11 mouse cellular contexts compared by ENCODE assay signal in the genomic region with DNA sequence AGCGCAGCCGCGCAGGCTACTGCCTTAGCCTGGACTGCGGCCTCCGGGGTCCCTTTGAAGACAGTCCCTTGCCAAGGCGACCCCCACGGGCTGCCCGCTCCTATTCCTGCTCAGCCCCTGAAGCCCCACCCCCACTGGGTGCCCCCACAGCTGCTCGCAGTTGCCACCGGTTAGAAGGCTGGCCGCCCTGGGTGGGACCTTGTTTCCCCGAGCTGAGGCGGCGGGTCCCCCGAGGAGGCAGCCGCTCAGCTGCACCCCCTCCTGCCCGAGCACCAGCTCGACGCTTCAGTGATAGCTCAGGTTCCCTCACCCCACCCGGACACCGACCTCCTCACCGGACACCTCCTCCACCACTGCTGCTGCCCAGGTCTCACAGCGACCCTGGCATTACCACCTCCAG. TPM values are rescaled to one million over a fixed set of nuclear protein-coding genes. Genes with fewer than 3 reads are reported as not detected.
A peak's percentile ranks its signal among the peaks of the same experiment; 100 is the strongest.
DNase-seq lines count a peak whose midpoint lies in the region; ATAC-seq and TF ChIP-seq lines count a peak whose summit lies in the region.
"Had no signal": no experiment of that assay in that cellular context is flagged by ENCODE, and none has a peak within 500 bp of the region (broad histone marks: within the 10 kb centered on the region; RNA-seq: fewer than 3 reads in every experiment).

No protein-coding gene starts in this region.

- H3K4me2 ChIP-seq in heart, embryonic 13.5 days = 0 out of 2 replicates have a peak overlapping the region, but pooled peaks have one; percentile 3
- H3K4me2 ChIP-seq in midbrain, embryonic 13.5 days (replicated peaks) = no peak overlapping the region
- no peak overlapping the region for H3K4me2 ChIP-seq in midbrain, embryonic 15.5 days

- no peak overlapping the region for H3K4me3 ChIP-seq in heart, embryonic 13.5 days
- H3K4me3 ChIP-seq in midbrain, embryonic 13.5 days (replicated peaks) = no peak overlapping the region
- no peak overlapping the region for H3K4me3 ChIP-seq in midbrain, embryonic 15.5 days
- H3K4me3 ChIP-seq in thymus, adult 2 months (ENCODE audit: control insufficient read depth, insufficient read depth, low read length) = peak overlapping the region; percentile 58

- H3K4me1 ChIP-seq in heart, embryonic 13.5 days = peaks cover 23% of the 10 kb centered on the region
- H3K4me1 ChIP-seq in midbrain, embryonic 13.5 days (replicated peaks) = peaks cover 35% of the 10 kb centered on the region
- peaks cover 25% of the 10 kb centered on the region for H3K4me1 ChIP-seq in midbrain, embryonic 15.5 days
- peaks cover 67% of the 10 kb centered on the region for H3K4me1 ChIP-seq in thymus, adult 2 months (replicated peaks; ENCODE audit: control insufficient read depth, insufficient read depth, low read length)

- no peak for ATAC-seq in heart, embryonic 13.5 days (ENCODE audit: extremely low read depth, insufficient number of reproducible peaks, low FRiP score, low TSS enrichment)
- ATAC-seq in midbrain, embryonic 13.5 days = no peak
- ATAC-seq in midbrain, embryonic 15.5 days (replicated peaks) = no peak
- ATAC-seq: intestine, postnatal 0 days had no signal

- TF ChIP-seq CTCF in thymus, adult 2 months (IDR thresholded peaks at IDR 0.05; ENCODE audit: borderline replicate concordance, control insufficient read depth, extremely low read depth, insufficient read depth, low read length, poor library complexity) = no peak

- peak; percentile 40; the same call in 1 of the 2 replicates for TF ChIP-seq POLR2A in thymus, adult 2 months (IDR thresholded peaks at IDR 0.05; ENCODE audit: control insufficient read depth, extremely low read depth, insufficient read depth, low read length, poor library complexity)

- 40% methylated on average over 23 of the region's 23 CpGs for WGBS in heart, embryonic 13.5 days
- WGBS in midbrain, embryonic 13.5 days = 28% methylated on average over 23 of the region's 23 CpGs
- WGBS in midbrain, embryonic 15.5 days = 29% methylated on average over 23 of the region's 23 CpGs
- WGBS in thymus, adult 2 months = 26% methylated on average over 23 of the region's 23 CpGs

- H3K9me3 ChIP-seq in heart, embryonic 13.5 days = no peaks in the 10 kb centered on the region
- H3K9me3 ChIP-seq in midbrain, embryonic 13.5 days = no peaks in the 10 kb centered on the region
- no peaks in the 10 kb centered on the region for H3K9me3 ChIP-seq in midbrain, embryonic 15.5 days
- H3K9me3 ChIP-seq: G1E had no signal

- H3K9ac ChIP-seq in heart, embryonic 13.5 days = 0 out of 2 replicates have a peak overlapping the region, but pooled peaks have one; percentile 29
- H3K9ac ChIP-seq in midbrain, embryonic 13.5 days (replicated peaks) = 0 out of 2 replicates have a peak overlapping the region, but pooled peaks have one; percentile 46
- H3K9ac ChIP-seq in midbrain, embryonic 15.5 days = no peak overlapping the region
- H3K9ac ChIP-seq: liver, embryonic 14.5 days had no signal

- no peak overlapping the region for H3K27ac ChIP-seq in heart, embryonic 13.5 days (replicated peaks)
- no peak overlapping the region for H3K27ac ChIP-seq in midbrain, embryonic 13.5 days
- H3K27ac ChIP-seq in midbrain, embryonic 15.5 days = no peak overlapping the region
- peak overlapping the region; percentile 93 for H3K27ac ChIP-seq in thymus, adult 2 months (ENCODE audit: control insufficient read depth, insufficient read depth, low read length)
- H3K27ac ChIP-seq: liver, embryonic 14.5 days had no signal

- H3K36me3 ChIP-seq in heart, embryonic 13.5 days = peaks cover 20% of the 10 kb centered on the region
- H3K36me3 ChIP-seq in midbrain, embryonic 13.5 days = peaks cover 28% of the 10 kb centered on the region
- H3K36me3 ChIP-seq in midbrain, embryonic 15.5 days (replicated peaks) = peaks cover 3% of the 10 kb centered on the region; the same call in 1 of the 2 replicates
- no peaks in the 10 kb centered on the region; the same call in 1 of the 2 replicates for H3K36me3 ChIP-seq in thymus, adult 2 months (ENCODE audit: control insufficient read depth, insufficient read depth, low read length)

- peaks cover 13% of the 10 kb centered on the region; the same call in 1 of the 2 replicates for H3K27me3 ChIP-seq in heart, embryonic 13.5 days (replicated peaks)
- peaks cover 5% of the 10 kb centered on the region; the same call in 1 of the 2 replicates for H3K27me3 ChIP-seq in midbrain, embryonic 13.5 days
- H3K27me3 ChIP-seq in midbrain, embryonic 15.5 days (replicated peaks) = no peaks in the 10 kb centered on the region
- H3K27me3 ChIP-seq in thymus, adult 2 months (ENCODE audit: control insufficient read depth, insufficient read depth, low read length) = no peaks in the 10 kb centered on the region

- DNase-seq in heart, postnatal 4 days = no peak
- DNase-seq in ZHBTc4 (ENCODE audit: low read depth, low spot score) = peak; percentile 40
- DNase-seq in thymus, adult 2 months = peak; percentile 77
- DNase-seq in lung, postnatal 25 days (ENCODE audit: low spot score) = no peak
- no peak for DNase-seq in adrenal gland, adult (ENCODE audit: inconsistent age in 2 of 2, low spot score in 1 of 2)

RNA-seq across cellular contexts. Expression of gene Fam189b, which starts 4.3 kb away (rescaled TPM):
- 12.8 and 13.5 TPM in 2 replicates for polyA plus RNA-seq in heart, embryonic 13.5 days (2015; fragmentation: Nextera tagmentation; extraction: Ambion mirVana)
- 1 to 10 TPM; 8.8 to 9.0 TPM for total RNA-seq in heart, postnatal 4 days (2021)
- polyA plus RNA-seq in midbrain, embryonic 13.5 days (2015; fragmentation: Nextera tagmentation; extraction: Ambion mirVana) = 27.5 and 31.3 TPM in 2 replicates
- 33.5 and 37.5 TPM in 2 replicates for polyA plus RNA-seq in midbrain, embryonic 15.5 days (2015; fragmentation: Nextera tagmentation; extraction: Ambion mirVana)
- 250 and 278 TPM in 2 replicates for polyA plus RNA-seq in thymus, adult 2 months (2012; rRNA removed)

RNA-seq across cellular contexts. Expression of gene Scamp3, which starts 9.9 kb away (rescaled TPM):
- 83.4 and 88.1 TPM in 2 replicates for polyA plus RNA-seq in heart, embryonic 13.5 days (2015; fragmentation: Nextera tagmentation; extraction: Ambion mirVana)
- 10 to 100 TPM; 46.7 to 47.3 TPM for total RNA-seq in heart, postnatal 4 days (2021)
- polyA plus RNA-seq in midbrain, embryonic 13.5 days (2015; fragmentation: Nextera tagmentation; extraction: Ambion mirVana) = 110 and 116 TPM in 2 replicates
- 144 and 146 TPM in 2 replicates for polyA plus RNA-seq in midbrain, embryonic 15.5 days (2015; fragmentation: Nextera tagmentation; extraction: Ambion mirVana)
- 240 and 251 TPM in 2 replicates for polyA plus RNA-seq in thymus, adult 2 months (2012; rRNA removed)

RNA-seq across cellular contexts. Expression of gene Gba, which starts 15.5 kb away (rescaled TPM):
- 32.7 and 34.8 TPM in 2 replicates for polyA plus RNA-seq in heart, embryonic 13.5 days (2015; fragmentation: Nextera tagmentation; extraction: Ambion mirVana)
- 10 to 100 TPM; 19.7 to 21.8 TPM for total RNA-seq in heart, postnatal 4 days (2021)
- 43.5 and 46.7 TPM in 2 replicates for polyA plus RNA-seq in midbrain, embryonic 13.5 days (2015; fragmentation: Nextera tagmentation; extraction: Ambion mirVana)
- polyA plus RNA-seq in midbrain, embryonic 15.5 days (2015; fragmentation: Nextera tagmentation; extraction: Ambion mirVana) = 50.3 and 51.0 TPM in 2 replicates
- polyA plus RNA-seq in thymus, adult 2 months (2012; rRNA removed) = 98.8 and 117 TPM in 2 replicates

RNA-seq across cellular contexts. Expression of gene Clk2, which starts 22.6 kb away (rescaled TPM):
- polyA plus RNA-seq in heart, embryonic 13.5 days (2015; fragmentation: Nextera tagmentation; extraction: Ambion mirVana) = 16.9 and 17.4 TPM in 2 replicates
- 10 to 100 TPM; 30.3 to 32.1 TPM for total RNA-seq in heart, postnatal 4 days (2021)
- polyA plus RNA-seq in midbrain, embryonic 13.5 days (2015; fragmentation: Nextera tagmentation; extraction: Ambion mirVana) = 24.9 and 32.9 TPM in 2 replicates
- polyA plus RNA-seq in midbrain, embryonic 15.5 days (2015; fragmentation: Nextera tagmentation; extraction: Ambion mirVana) = 22.4 and 26.7 TPM in 2 replicates
- polyA plus RNA-seq in thymus, adult 2 months (2012; rRNA removed) = 117 and 126 TPM in 2 replicates

RNA-seq across cellular contexts. Expression of gene Hcn3, which starts 27.2 kb away (rescaled TPM):
- 0.68 and 1.0 TPM in 2 replicates for polyA plus RNA-seq in heart, embryonic 13.5 days (2015; fragmentation: Nextera tagmentation; extraction: Ambion mirVana)
- total RNA-seq in heart, postnatal 4 days (2021) = 1 to 10 TPM in 1 of 2 experiments, under 1 TPM in 1; 0.86 to 1.1 TPM
- polyA plus RNA-seq in midbrain, embryonic 13.5 days (2015; fragmentation: Nextera tagmentation; extraction: Ambion mirVana) = 28.9 and 32.3 TPM in 2 replicates
- 59.6 and 59.8 TPM in 2 replicates for polyA plus RNA-seq in midbrain, embryonic 15.5 days (2015; fragmentation: Nextera tagmentation; extraction: Ambion mirVana)
- 15.9 and 18.1 TPM in 2 replicates for polyA plus RNA-seq in thymus, adult 2 months (2012; rRNA removed)

Comparison
In these comparisons a context has a peak if more than half of its experiments do, and no peak if none do; other contexts are left out.
1. DNase-seq: peak in ZHBTc4 (single experiment) and thymus, adult 2 months (single experiment); none in heart, postnatal 4 days (single experiment), lung, postnatal 25 days (single experiment) and adrenal gland, adult (0 of 2).